Mouse (Mus musculus): ENCODE data around the gene G6pc2.

Gene G6pc2

DNA sequence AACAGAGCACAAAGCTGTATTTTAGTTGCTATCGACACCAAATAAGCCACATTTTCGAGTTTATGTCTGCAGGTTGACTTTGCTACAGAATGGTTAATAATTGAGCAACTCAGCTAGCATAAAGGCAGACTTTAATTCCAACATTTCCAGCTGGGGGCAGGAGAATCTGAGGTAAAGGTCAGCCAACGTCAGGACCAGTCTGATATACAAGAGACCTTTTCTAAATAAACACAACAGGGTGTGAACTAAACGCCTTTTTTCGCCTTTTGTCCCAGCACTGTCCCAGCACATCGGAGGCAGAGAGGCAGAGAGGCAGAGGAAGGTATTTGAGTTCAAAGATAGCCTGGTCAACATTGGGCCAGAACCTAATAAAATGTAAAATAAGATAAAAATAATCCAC, 5.7 kb upstream of the G6pc2 start:
- TF ChIP-seq POU5F1 (IDR thresholded peaks at IDR 0.05; ENCODE audit: borderline replicate concordance, low read length) = no peak
- peak overlapping the region; percentile 92 for H3K4me3 ChIP-seq (replicated peaks; ENCODE audit: low read length)
- no peaks in the 10 kb centered on the region for H3K9me3 ChIP-seq (ENCODE audit: low read length)
- H3K4me1 ChIP-seq (replicated peaks; ENCODE audit: low read depth, low read length) = peaks cover 28% of the 10 kb centered on the region
- H3K36me3 ChIP-seq (ENCODE audit: insufficient read depth, low read length) = peaks cover 44% of the 10 kb centered on the region
- H3K27me3 ChIP-seq (ENCODE audit: insufficient read depth, low read length) = no peaks in the 10 kb centered on the region

DNA sequence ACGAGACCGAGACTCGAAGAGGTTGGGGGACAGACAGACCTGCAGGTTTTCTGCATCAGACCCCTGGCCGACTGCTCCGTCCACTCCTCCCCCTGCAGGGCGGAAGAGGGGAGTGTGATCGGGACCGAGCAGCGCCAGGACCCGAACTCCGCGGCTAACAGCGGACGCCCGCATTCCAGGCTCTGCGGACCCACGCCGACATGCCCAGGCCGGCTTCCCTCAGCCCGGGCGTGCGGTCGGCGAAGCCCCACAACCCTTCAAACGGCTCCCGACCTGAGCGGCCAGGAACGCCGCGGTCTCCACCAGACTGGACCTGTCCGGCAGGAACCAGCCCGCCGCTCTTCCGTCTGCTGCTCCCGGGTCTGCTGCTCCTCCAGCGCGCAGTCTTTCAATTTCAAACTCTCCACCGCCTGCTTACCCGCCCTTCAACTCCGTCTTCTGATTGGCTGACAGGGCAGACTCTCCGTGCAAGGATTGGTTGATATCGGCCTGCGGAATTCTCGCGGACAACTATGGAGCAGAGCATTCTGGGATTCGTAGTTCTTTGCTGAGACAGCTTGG, 5.0 kb upstream of the G6pc2 start, which contains the start of gene Spc25:
Gene Spc25, minus strand, starts transcription at position 404 of the 561 bp plus-strand sequence.
- TF ChIP-seq POU5F1 (IDR thresholded peaks at IDR 0.05; ENCODE audit: borderline replicate concordance, low read length) = no peak
- TF ChIP-seq CTCF (conservative IDR thresholded peaks at IDR 0.05; ENCODE audit: low read length) = no peak
- H3K9me3 ChIP-seq (ENCODE audit: low read length) = no peaks in the 10 kb centered on the region

DNA sequence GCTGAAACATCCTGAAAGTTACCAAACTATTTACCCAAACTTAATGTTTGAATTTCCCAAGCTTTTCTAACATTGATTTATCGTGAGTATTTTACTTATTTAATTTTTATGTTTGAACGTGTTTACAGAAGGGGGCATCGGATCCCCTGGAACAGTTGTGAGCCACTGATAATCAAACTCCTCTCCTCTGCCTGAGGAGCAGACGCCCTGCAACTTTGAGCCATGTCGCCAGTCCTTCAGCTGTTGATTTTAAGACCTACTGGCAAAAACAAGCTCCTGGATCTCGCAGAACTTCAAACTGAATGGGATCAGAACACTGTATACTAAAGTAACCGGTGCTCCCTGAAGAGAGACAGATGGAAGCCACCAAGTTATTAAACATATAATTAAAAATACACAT, 4.3 kb upstream of the G6pc2 start:
- H3K4me3 ChIP-seq (replicated peaks; ENCODE audit: low read length) = peak overlapping the region; percentile 92
- peaks cover 37% of the 10 kb centered on the region for H3K4me1 ChIP-seq (replicated peaks; ENCODE audit: low read depth, low read length)
- peaks cover 31% of the 10 kb centered on the region for H3K36me3 ChIP-seq (ENCODE audit: insufficient read depth, low read length)
- no peaks in the 10 kb centered on the region for H3K27me3 ChIP-seq (ENCODE audit: insufficient read depth, low read length)
- no peak for TF ChIP-seq POU5F1 (IDR thresholded peaks at IDR 0.05; ENCODE audit: borderline replicate concordance, low read length)
- no peak for TF ChIP-seq CTCF (conservative IDR thresholded peaks at IDR 0.05; ENCODE audit: low read length)
- TF ChIP-seq NANOG (IDR thresholded peaks at IDR 0.05; ENCODE audit: borderline replicate concordance, low read length) = no peak
- no peaks in the 10 kb centered on the region for H3K9me3 ChIP-seq (ENCODE audit: low read length)

More for the DNA sequence above, 5.0 kb upstream of the G6pc2 start, which contains the start of gene Spc25:
- Histone ChIP-seq H3K36me3 (ENCODE audit: insufficient read depth, low read length) (peaks cover 37% of the 10 kb centered on the region), H3K27me3 (ENCODE audit: insufficient read depth, low read length) (no peaks in the 10 kb centered on the region), H3K4me3 (replicated peaks; ENCODE audit: low read length) (peak within 1 kb of the TSS; percentile 92), H3K4me1 (replicated peaks; ENCODE audit: low read depth, low read length) (peaks cover 35% of the 10 kb centered on the region)

DNA sequence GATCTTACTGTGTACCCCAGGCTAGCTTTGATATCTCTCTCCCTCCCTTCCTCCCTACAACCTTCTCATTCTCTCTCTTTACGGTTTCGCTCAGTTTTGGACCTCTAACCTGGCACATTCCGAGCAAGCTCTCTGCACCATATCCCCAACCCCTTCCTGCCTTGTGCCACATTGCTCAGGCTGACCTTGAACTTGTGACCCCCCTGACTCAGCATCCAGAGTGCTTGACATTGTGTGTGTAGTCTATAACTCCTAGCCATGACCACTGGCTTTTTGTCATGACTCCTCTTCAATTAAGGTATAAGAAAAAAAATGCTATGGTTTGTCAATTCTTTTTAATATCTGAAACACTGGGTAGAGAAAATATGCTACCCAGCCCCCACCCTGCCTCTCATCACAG, 1.2 kb upstream of the G6pc2 start:
- H3K4me1 ChIP-seq (replicated peaks; ENCODE audit: low read depth, low read length) = peaks cover 45% of the 10 kb centered on the region
- no peak for TF ChIP-seq NANOG (IDR thresholded peaks at IDR 0.05; ENCODE audit: borderline replicate concordance, low read length)
- TF ChIP-seq POU5F1 (IDR thresholded peaks at IDR 0.05; ENCODE audit: borderline replicate concordance, low read length) = no peak
- no peak for TF ChIP-seq CTCF (conservative IDR thresholded peaks at IDR 0.05; ENCODE audit: low read length)
- H3K36me3 ChIP-seq (ENCODE audit: insufficient read depth, low read length) = 0 out of 2 replicates have a peak, but pooled peaks cover under 1% of the 10 kb centered on the region
- H3K4me3 ChIP-seq (replicated peaks; ENCODE audit: low read length) = no peak overlapping the region
- no peaks in the 10 kb centered on the region for H3K27me3 ChIP-seq (ENCODE audit: insufficient read depth, low read length)
- H3K9me3 ChIP-seq (ENCODE audit: low read length) = no peaks in the 10 kb centered on the region

DNA sequence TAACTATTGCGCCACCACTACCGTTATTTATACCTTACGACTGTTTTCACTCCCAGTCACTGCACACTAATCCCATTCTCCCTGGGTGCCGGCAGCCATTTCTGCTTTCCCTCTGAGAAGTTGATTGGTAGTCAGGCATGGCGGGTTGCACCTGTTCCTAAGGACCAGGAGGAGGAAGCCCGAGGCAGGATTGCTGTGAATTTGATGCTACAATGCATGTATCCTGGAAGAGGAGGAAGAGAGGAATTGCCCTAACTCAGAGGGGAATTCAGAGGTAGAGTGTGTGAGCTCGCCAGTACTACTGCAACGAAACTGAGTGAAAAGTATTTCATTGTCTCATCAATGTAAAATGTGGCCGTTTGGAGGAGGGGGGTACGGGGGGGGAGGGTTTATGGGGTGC, 1.8 kb downstream of the G6pc2 start:
- H3K36me3 ChIP-seq (ENCODE audit: insufficient read depth, low read length) = no peaks in the 10 kb centered on the region
- H3K9me3 ChIP-seq (ENCODE audit: low read length) = no peaks in the 10 kb centered on the region
- TF ChIP-seq NANOG (IDR thresholded peaks at IDR 0.05; ENCODE audit: borderline replicate concordance, low read length) (no peak), POU5F1 (IDR thresholded peaks at IDR 0.05; ENCODE audit: borderline replicate concordance, low read length) (no peak), CTCF (conservative IDR thresholded peaks at IDR 0.05; ENCODE audit: low read length) (no peak)
- H3K4me3 ChIP-seq (replicated peaks; ENCODE audit: low read length) = no peak overlapping the region
- no peaks in the 10 kb centered on the region for H3K27me3 ChIP-seq (ENCODE audit: insufficient read depth, low read length)
- H3K4me1 ChIP-seq (replicated peaks; ENCODE audit: low read depth, low read length) = peaks cover 38% of the 10 kb centered on the region

DNA sequence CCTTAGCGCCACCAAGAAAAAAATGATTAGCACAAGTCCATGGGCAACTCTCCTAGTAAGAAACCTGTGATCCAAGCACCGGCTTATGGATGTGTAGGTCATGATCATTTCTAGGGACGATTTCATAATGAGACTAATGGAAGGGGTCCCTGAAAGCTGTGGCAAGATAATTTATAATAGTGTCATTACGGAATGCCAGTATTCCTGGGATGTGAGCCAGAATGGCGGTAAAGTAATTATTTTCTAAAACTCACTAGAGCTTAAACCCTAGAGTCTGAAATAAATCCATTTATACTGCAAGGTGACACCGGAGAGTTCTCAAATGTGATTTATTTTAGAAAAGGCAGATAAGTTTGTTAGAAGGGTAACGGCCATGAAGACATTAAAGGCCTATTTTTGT, 4.4 kb downstream of the G6pc2 start:
- H3K4me1 ChIP-seq (replicated peaks; ENCODE audit: low read depth, low read length) = peaks cover 26% of the 10 kb centered on the region
- H3K36me3 ChIP-seq (ENCODE audit: insufficient read depth, low read length) = no peaks in the 10 kb centered on the region
- H3K9me3 ChIP-seq (ENCODE audit: low read length) = no peaks in the 10 kb centered on the region
- H3K27me3 ChIP-seq (ENCODE audit: insufficient read depth, low read length) = no peaks in the 10 kb centered on the region
- no peak overlapping the region for H3K4me3 ChIP-seq (replicated peaks; ENCODE audit: low read length)
- TF ChIP-seq CTCF (conservative IDR thresholded peaks at IDR 0.05; ENCODE audit: low read length) = no peak
- TF ChIP-seq POU5F1 (IDR thresholded peaks at IDR 0.05; ENCODE audit: borderline replicate concordance, low read length) = no peak
- no peak for TF ChIP-seq NANOG (IDR thresholded peaks at IDR 0.05; ENCODE audit: borderline replicate concordance, low read length)

DNA sequence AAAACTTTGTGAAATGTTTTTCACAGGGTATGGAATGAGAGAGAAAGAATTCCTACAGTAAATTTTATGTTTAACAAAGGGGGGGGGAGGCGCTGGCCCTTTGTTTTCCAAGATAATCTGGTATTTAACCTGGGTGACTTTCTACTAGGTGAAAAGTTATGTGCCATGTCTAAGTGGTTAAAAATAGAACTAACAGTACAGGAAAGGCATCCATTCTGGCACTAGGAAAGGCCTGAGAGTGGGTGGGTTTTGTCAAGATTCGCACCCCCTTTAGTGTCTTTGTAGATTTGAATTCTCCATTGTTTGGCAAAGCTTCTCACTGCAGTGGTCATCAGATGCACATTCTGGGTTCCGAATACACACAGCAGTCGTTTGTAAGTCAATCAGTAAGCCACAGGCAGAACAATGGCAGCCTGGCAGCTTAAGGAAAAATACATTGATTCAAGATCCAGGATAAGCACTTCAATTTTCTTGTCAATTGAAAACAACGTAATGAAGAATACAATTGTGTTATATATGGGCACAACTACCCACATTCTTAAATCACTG, 11.1 kb downstream of the G6pc2 start:
- Histone ChIP-seq H3K27me3 (ENCODE audit: insufficient read depth, low read length) (no peaks in the 10 kb centered on the region), H3K36me3 (ENCODE audit: insufficient read depth, low read length) (no peaks in the 10 kb centered on the region), H3K4me1 (replicated peaks; ENCODE audit: low read depth, low read length) (peaks cover 11% of the 10 kb centered on the region), H3K4me3 (replicated peaks; ENCODE audit: low read length) (no peak overlapping the region), H3K9me3 (ENCODE audit: low read length) (peaks cover 10% of the 10 kb centered on the region)
- TF ChIP-seq NANOG (IDR thresholded peaks at IDR 0.05; ENCODE audit: borderline replicate concordance, low read length) = peak; percentile 79; the same call in 1 of the 2 replicates
- TF ChIP-seq POU5F1 (IDR thresholded peaks at IDR 0.05; ENCODE audit: borderline replicate concordance, low read length) = no peak

DNA sequence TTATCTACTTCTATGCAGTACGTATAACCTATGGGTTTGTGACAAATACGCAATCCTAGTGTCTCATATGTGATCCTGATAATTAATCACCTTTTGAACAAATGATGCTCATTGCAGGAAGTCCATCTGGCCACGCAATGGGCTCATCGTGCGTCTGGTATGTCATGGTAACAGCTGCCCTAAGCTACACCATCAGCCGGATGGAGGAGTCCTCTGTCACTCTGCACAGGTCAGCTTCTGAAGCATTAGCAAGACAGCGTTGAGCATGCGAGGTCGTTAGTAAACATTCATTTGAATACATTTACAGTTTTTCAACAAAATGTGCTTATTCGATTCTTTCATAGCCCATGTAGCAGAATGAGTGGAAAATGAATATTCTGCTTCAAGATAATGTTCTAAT, 11.9 kb downstream of the G6pc2 start:
- peaks cover 10% of the 10 kb centered on the region for H3K9me3 ChIP-seq (ENCODE audit: low read length)
- H3K27me3 ChIP-seq (ENCODE audit: insufficient read depth, low read length) = no peaks in the 10 kb centered on the region
- no peaks in the 10 kb centered on the region for H3K36me3 ChIP-seq (ENCODE audit: insufficient read depth, low read length)
- TF ChIP-seq NANOG (IDR thresholded peaks at IDR 0.05; ENCODE audit: borderline replicate concordance, low read length) (no peak), POU5F1 (IDR thresholded peaks at IDR 0.05; ENCODE audit: borderline replicate concordance, low read length) (no peak), CTCF (conservative IDR thresholded peaks at IDR 0.05; ENCODE audit: low read length) (no peak)
- H3K4me1 ChIP-seq (replicated peaks; ENCODE audit: low read depth, low read length) = peaks cover 11% of the 10 kb centered on the region
- H3K4me3 ChIP-seq (replicated peaks; ENCODE audit: low read length) = no peak overlapping the region

DNA sequence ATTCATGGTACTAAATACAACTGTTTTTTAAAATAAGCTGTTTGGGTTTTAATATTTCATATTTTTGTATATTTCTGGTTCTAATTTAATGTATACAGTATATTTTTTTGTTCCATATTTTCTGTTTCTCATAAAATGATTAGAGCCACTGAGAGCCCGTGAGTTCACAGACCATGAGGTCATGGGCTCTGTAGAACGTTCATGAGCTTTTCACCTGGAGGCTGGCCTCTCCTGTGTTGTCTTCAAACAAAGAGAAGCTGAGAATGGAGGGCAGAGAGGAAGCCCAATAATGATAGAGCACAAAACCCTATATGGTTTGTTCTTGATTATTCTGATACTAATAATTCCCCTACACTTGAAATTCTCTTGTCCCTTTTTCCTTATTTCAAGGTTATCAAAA, 13.9 kb downstream of the G6pc2 start:
- H3K9me3 ChIP-seq (ENCODE audit: low read length) = peaks cover 10% of the 10 kb centered on the region
- H3K27me3 ChIP-seq (ENCODE audit: insufficient read depth, low read length) = no peaks in the 10 kb centered on the region
- H3K4me1 ChIP-seq (replicated peaks; ENCODE audit: low read depth, low read length) = peaks cover 16% of the 10 kb centered on the region
- no peaks in the 10 kb centered on the region for H3K36me3 ChIP-seq (ENCODE audit: insufficient read depth, low read length)
- TF ChIP-seq CTCF (conservative IDR thresholded peaks at IDR 0.05; ENCODE audit: low read length) (no peak), NANOG (IDR thresholded peaks at IDR 0.05; ENCODE audit: borderline replicate concordance, low read length) (no peak), POU5F1 (IDR thresholded peaks at IDR 0.05; ENCODE audit: borderline replicate concordance, low read length) (no peak)
- no peak overlapping the region for H3K4me3 ChIP-seq (replicated peaks; ENCODE audit: low read length)
